Mouse (Mus musculus): ENCODE data around the gene Pgd.
"Not testable (repeated sequence)": the region's sequence is repeated elsewhere in the genome, so short reads cannot be mapped to it uniquely, and the experiment has no call there.

Gene Pgd

GRCm38 (mm10) chr4:149166215-149166946 is at the start of gene Pgd:
Gene Pgd (minus strand): TSS chr4:149166771.
- DNase-seq = peak; percentile 97 to 98

GRCm38 (mm10) chr4:149215982-149216381 is 49.4 kb upstream of the Pgd start:
- DNase-seq = no peak

- no peak for DNase-seq
Observed at GRCm38 (mm10) chr4:149215397-149215796, 48.8 kb upstream of the Pgd start.

GRCm38 (mm10) chr4:149214468-149214867 is 47.9 kb upstream of the Pgd start:
- DNase-seq = not testable (repeated sequence)

- DNase-seq = no peak
Observed at GRCm38 (mm10) chr4:149213466-149213865, 46.9 kb upstream of the Pgd start.

- peak in 1 of 2 experiments; percentile 51 for DNase-seq
Observed at GRCm38 (mm10) chr4:149211441-149211840, 44.9 kb upstream of the Pgd start.

- no peak for DNase-seq
Observed at GRCm38 (mm10) chr4:149202467-149202866, 35.9 kb upstream of the Pgd start.

GRCm38 (mm10) chr4:149201110-149201509 is 34.5 kb upstream of the Pgd start:
- DNase-seq = no peak

GRCm38 (mm10) chr4:149197180-149197579 is 30.6 kb upstream of the Pgd start:
- DNase-seq = no peak

GRCm38 (mm10) chr4:149191103-149191502 is 24.5 kb upstream of the Pgd start:
- DNase-seq = no peak

GRCm38 (mm10) chr4:149188563-149188962 is 22.0 kb upstream of the Pgd start:
- DNase-seq = no peak

GRCm38 (mm10) chr4:149182755-149183154 is 16.2 kb upstream of the Pgd start:
- DNase-seq = peak in 1 of 2 experiments; percentile 34

- no peak for DNase-seq
Observed at GRCm38 (mm10) chr4:149182192-149182591, 15.6 kb upstream of the Pgd start.

GRCm38 (mm10) chr4:149179573-149179972 is 13.0 kb upstream of the Pgd start:
- DNase-seq = no peak

- DNase-seq = no peak
Observed at GRCm38 (mm10) chr4:149179160-149179559, 12.6 kb upstream of the Pgd start.

GRCm38 (mm10) chr4:149178328-149178727 is 11.8 kb upstream of the Pgd start:
- DNase-seq = no peak

GRCm38 (mm10) chr4:149177046-149177445 is 10.5 kb upstream of the Pgd start:
- no peak for DNase-seq

GRCm38 (mm10) chr4:149176645-149177044 is 10.1 kb upstream of the Pgd start:
- DNase-seq = no peak

- DNase-seq = no peak
Observed at GRCm38 (mm10) chr4:149173661-149174060, 7.1 kb upstream of the Pgd start.

- peak; percentile 58 to 76 for DNase-seq
Observed at GRCm38 (mm10) chr4:149172666-149173065, 6.1 kb upstream of the Pgd start.

GRCm38 (mm10) chr4:149172083-149172482 is 5.5 kb upstream of the Pgd start:
- DNase-seq = no peak

- DNase-seq = no peak
Observed at GRCm38 (mm10) chr4:149171581-149171981, 5.0 kb upstream of the Pgd start.

- DNase-seq = no peak
Observed at GRCm38 (mm10) chr4:149170394-149170931, 3.9 kb upstream of the Pgd start.

- not testable (repeated sequence) for DNase-seq
Observed at GRCm38 (mm10) chr4:149169926-149170325, 3.4 kb upstream of the Pgd start.

- DNase-seq = no peak
Observed at GRCm38 (mm10) chr4:149168016-149168415, 1.4 kb upstream of the Pgd start.

All from cerebellum, postnatal 25 days (tissue).